Mouse (Mus musculus) macrophage (primary cell): ENCODE measurements around the gene Usp49. TPM values are rescaled to one million over a fixed set of nuclear protein-coding genes. Genes with fewer than 3 reads are reported as not detected.

Experiments used
- H3K27ac ChIP-seq: fragments of 350-480 bp; formaldehyde crosslinking; 2 replicates; pipeline ENCODE4 v1.9.0; 2021
- H3K36me3 ChIP-seq: fragments of 350-480 bp; formaldehyde crosslinking; 2 replicates; pipeline ENCODE4 v1.9.0; 2021; ENCODE audit errors: inconsistent target
- H3K4me3 ChIP-seq: fragments of 350-480 bp; formaldehyde crosslinking; 2 replicates; pipeline ENCODE4 v1.9.0; 2021; ENCODE audit errors: inconsistent target
- H3K79me2 ChIP-seq: fragments of 350-480 bp; formaldehyde crosslinking; 2 replicates; pipeline ENCODE4 v1.9.0; 2021; ENCODE audit errors: inconsistent target
- WGBS: methylation state at CpG from one replicate; pipeline ENCODE4 v1.1.7; 2026; ENCODE audit warnings: inconsistent platforms; ENCODE audit not compliant: missing documents; 5-methylcytosine and 5-hydroxymethylcytosine counted together
- polyA plus RNA-seq: library from polyadenylated mRNA; stranded (reverse); fragments of 250-400 nt; gene quantifications from 3 replicates; pipeline ENCODE4 v1.2.4, GENCODE M21; 2018; ENCODE audit warnings: inconsistent platforms

Usp49 gene
- polyA plus RNA-seq, 1 experiment from 2014 or later = 2.3 TPM

DNA sequence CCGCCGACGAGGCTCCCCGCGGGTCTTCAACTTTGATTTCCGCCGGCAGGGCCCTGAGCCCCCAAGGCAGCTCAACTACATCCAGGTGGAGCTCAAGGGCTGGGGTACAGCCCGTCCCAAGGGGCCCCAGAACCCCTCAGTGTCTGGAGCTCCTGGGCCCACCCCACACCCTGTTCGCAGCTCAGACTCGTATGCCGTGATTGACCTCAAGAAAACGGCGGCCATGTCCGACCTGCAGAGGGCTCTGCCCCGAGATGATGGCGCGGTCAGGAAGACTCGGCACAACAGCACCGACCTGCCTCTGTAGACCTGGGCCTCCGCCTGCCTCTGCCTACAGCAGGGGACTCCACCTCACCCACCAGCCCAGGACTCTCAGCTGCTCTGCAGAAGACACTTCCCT lies 73.1 kb downstream of the Usp49 start:
- H3K79me2 ChIP-seq = no peaks in the 10 kb centered on the region
- no peaks in the 10 kb centered on the region for H3K36me3 ChIP-seq
- no peak overlapping the region for H3K4me3 ChIP-seq
- WGBS = 80% methylated on average over 20 of the region's 20 CpGs
- no peak overlapping the region for H3K27ac ChIP-seq

DNA sequence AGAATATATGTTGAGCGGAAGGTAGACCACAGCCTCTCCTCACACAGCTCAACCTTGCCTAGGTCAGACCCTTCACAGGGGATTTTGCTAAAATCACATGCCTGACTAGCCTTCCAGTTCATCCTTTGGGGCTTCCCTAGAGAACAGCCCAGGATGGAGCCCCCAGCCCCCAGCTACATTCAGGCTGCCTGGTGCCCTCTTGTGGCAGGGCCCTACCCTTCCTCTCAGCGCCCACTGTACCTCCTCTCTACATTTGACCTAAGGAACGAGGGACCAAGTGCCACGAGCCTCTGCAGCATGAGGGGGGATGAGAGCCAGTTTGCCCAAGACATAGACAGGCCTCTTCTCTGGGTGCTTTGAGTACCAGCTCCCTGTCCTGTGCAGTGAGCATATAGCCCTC lies 74.2 kb downstream of the Usp49 start:
- H3K4me3 ChIP-seq = no peak overlapping the region
- H3K27ac ChIP-seq = no peak overlapping the region
- WGBS = 77% methylated on average over 4 of the region's 4 CpGs
- H3K79me2 ChIP-seq = no peaks in the 10 kb centered on the region
- H3K36me3 ChIP-seq = no peaks in the 10 kb centered on the region

DNA sequence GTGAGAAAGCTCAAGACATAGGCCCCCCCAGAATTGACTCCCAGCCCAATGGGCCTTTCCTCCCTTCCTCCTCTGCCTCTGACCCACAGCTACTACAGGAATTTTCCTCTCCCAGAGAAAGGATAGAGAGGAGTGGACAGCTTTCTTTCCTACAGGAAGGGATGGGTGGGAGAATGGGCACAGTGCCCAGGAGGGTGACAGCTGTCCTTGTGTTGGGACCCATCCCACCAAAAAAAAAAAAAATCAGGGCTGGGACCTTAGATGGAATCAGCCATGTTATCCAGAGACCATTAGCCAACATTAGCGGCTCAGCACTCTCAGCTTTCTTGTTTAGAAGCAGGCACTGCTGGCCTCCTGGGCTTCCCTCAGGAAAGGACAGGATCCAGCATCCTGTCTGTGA lies 75.7 kb downstream of the Usp49 start:
- no peak overlapping the region for H3K27ac ChIP-seq
- 100% methylated on average over 1 of the region's 1 CpGs for WGBS
- no peaks in the 10 kb centered on the region for H3K36me3 ChIP-seq
- H3K79me2 ChIP-seq = no peaks in the 10 kb centered on the region
- H3K4me3 ChIP-seq = no peak overlapping the region

DNA sequence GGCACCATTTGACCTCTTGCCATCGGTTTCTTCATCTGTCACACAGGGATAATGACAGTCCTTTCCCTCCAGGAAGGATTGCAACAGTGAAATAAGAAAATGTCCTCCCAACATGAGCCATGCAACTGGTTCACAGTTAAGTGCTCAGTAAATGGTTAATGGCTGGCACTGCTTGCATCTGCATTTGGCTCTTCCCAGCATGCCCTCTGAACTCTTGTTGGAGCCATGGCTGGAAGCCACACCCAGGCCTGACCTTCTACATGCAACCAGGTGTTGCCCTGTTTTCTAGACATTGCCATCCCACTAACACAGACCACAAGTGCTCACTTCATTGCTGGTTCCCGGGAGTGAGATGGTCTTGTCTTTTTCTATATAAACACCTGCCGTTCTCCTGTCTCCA lies 77.5 kb downstream of the Usp49 start:
- H3K27ac ChIP-seq = no peak overlapping the region
- no peaks in the 10 kb centered on the region for H3K79me2 ChIP-seq
- no peaks in the 10 kb centered on the region for H3K36me3 ChIP-seq
- H3K4me3 ChIP-seq = no peak overlapping the region
- WGBS = 94% methylated on average over 3 of the region's 3 CpGs

DNA sequence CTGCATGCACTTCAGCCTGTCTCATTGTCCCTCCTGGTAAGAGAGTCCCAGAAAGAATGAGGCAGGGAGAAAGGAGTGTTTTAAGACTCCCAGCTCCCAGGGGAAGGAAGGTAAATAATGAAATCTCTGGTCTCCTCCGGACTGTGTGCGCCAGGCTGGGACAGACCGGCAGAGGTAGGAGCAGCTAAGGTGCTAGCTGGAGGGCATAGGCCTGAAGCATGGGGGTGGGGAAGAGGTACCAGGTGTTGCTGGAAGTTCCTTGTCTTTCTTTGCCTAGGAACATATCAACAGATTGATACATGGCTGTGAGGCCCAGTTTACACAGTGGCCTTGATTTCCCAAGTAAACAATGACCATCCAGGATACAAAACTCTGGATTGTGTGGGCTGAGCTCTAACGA lies 78.5 kb downstream of the Usp49 start:
- Histone ChIP-seq H3K79me2 (no peaks in the 10 kb centered on the region), H3K36me3 (no peaks in the 10 kb centered on the region), H3K27ac (no peak overlapping the region), H3K4me3 (no peak overlapping the region)
- 93% methylated on average over 4 of the region's 4 CpGs for whole genome bisulfite sequencing

DNA sequence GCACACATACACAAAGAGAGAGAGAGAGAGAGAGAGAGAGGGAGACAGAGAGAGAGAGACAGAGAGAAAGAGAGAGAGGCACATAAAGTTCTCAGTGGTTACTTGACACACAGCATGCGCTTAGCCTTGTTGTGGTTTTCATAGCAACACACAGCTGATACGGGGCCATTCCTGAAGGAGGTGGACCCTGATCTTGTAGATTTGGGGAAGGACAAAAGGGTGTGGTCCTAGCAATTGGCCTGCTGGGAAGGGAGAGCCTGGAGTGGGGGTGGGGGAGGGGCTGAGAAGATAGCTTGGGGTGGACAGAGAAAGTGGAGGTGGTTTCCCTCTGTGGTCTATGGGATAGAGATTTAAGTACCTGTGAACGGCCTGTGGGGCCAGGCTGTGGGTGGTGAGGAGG lies 79.5 kb downstream of the Usp49 start:
- WGBS = 75% methylated on average over 3 of the region's 3 CpGs
- H3K36me3 ChIP-seq = no peaks in the 10 kb centered on the region

DNA sequence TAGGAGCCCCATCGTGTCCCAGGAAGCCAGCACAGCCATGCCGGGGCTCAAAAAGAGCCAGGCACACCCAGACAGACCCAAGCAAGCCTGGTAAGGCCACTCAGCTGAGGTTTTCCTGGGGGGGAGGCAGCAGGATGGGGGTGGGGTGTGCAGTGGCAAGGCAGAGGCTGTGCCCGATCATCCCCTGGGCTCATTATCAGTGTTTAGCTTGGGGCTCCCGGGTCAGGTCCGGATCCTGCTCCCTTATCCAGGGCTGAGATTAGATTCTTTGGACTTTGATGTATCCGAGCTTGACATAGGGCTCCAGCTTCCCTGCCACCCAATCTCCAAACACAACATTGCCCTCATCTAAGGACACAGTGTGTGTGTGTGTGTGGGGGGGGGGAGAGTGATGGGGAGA lies 81.4 kb downstream of the Usp49 start:
- no peak overlapping the region for H3K27ac ChIP-seq
- 77% methylated on average over 6 of the region's 6 CpGs for WGBS
- H3K4me3 ChIP-seq = no peak overlapping the region
- no peaks in the 10 kb centered on the region for H3K79me2 ChIP-seq
- no peaks in the 10 kb centered on the region for H3K36me3 ChIP-seq

More for the DNA sequence above, 79.5 kb downstream of the Usp49 start:
- no peak overlapping the region for H3K27ac ChIP-seq
- H3K79me2 ChIP-seq = no peaks in the 10 kb centered on the region
- no peak overlapping the region for H3K4me3 ChIP-seq

DNA sequence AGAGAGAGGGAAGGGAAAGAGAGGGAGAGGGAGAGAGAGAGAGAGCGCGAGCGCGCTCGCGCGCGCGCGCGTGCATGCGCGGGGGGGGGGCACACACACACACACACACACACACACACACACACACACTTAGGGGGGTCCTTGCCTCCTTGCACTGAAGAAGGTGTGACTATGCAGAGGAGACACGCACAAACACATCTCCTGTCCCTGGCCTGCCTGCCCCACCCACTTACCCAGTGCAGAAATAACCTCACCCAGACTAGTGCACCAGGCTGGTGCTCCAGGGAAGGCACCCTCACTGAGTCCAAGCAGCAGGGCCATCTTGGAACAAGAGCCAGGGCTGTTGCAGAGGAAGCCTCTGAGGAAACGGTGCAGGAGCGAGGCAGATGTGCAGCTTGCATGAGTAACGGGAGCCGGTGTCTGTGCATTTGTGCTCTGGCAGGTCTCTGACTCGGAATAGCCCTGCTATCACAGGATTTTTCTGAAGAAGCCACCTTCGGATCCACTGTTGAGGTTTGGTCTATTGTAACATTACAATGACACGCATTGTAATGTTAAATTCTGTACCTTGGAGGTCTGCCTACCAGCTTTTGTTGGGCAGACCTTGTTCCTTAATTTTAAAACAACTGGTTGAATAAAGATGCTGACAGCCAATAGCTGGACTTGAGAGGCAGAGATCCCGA lies 82.5 kb downstream of the Usp49 start:
- Histone ChIP-seq H3K36me3 (no peaks in the 10 kb centered on the region), H3K79me2 (no peaks in the 10 kb centered on the region), H3K4me3 (no peak overlapping the region), H3K27ac (no peak overlapping the region)
- WGBS = 91% methylated on average over 9 of the region's 22 CpGs

DNA sequence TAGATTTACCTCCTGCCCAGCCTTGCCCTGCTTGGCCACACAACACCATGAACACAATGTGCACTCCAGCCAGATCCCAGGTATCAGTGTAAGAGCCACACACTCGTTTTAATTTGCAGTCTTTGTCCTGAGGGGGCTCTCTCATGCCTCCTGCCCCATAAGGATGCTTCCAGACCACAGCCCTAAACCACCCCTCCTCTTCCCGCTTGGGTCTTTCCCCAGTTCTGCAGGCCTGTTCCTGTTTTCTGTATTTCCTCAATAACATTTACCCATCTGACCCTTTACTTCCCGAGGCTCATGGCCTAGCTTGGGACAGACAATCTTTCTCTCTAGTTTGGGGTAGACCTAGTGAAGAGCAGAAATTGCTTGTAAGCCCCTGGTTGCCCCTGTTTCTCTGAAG lies 84.5 kb downstream of the Usp49 start:
- Histone ChIP-seq H3K4me3 (no peak overlapping the region), H3K27ac (no peak overlapping the region), H3K36me3 (no peaks in the 10 kb centered on the region), H3K79me2 (no peaks in the 10 kb centered on the region)
- WGBS = 4% methylated on average over 3 of the region's 3 CpGs

DNA sequence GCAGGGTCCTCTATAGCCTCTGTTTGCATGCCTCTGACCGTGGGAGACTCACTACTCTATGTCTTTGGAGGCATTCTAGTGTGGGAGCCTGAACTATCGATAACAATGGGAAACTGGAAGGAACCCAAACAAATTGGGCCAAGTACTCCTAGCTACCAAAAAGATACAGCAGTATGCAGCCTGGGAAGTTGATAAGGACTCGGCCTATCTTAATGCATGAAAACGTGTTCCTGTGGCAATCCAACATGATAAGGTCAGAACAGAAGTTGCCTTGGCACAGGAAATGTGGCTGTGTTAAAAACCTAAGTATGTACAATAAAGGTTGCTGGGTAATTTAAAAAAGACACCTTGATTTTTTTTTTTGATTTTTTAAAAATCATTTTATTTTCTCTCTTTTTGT lies 90.7 kb downstream of the Usp49 start:
- H3K27ac ChIP-seq = no peak overlapping the region
- 90% methylated on average over 4 of the region's 4 CpGs for WGBS
- H3K79me2 ChIP-seq = no peaks in the 10 kb centered on the region
- H3K4me3 ChIP-seq = no peak overlapping the region
- no peaks in the 10 kb centered on the region for H3K36me3 ChIP-seq

DNA sequence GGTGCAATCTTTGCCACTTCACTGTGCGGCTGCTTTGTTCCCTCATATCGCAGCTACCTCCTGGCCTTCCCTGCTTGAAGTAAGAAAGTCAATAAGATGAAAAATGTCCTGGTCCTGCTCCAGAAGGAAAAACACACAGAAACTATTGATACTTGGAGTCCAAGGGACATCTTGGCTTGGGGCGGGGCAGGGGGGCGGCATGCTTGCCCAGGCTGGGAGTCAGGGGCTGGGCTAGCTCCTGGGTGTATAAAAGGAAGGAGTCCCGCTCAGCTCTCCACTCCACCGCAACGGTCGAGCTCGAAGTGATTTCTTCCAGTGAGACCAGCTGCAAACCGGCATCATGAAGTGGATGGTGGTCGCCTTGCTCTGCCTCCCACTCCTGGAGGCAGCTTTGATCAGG lies 96.1 kb downstream of the Usp49 start, which contains the start of gene Pgc:
Gene Pgc (plus strand): TSS at position 277 of the 400 bp plus-strand sequence.
- Histone ChIP-seq H3K27ac (no peak within 1 kb of the TSS), H3K79me2 (no peaks in the 10 kb centered on the region), H3K4me3 (no peak within 1 kb of the TSS), H3K36me3 (no peaks in the 10 kb centered on the region)
- 88% methylated on average over 11 of the region's 11 CpGs for WGBS

DNA sequence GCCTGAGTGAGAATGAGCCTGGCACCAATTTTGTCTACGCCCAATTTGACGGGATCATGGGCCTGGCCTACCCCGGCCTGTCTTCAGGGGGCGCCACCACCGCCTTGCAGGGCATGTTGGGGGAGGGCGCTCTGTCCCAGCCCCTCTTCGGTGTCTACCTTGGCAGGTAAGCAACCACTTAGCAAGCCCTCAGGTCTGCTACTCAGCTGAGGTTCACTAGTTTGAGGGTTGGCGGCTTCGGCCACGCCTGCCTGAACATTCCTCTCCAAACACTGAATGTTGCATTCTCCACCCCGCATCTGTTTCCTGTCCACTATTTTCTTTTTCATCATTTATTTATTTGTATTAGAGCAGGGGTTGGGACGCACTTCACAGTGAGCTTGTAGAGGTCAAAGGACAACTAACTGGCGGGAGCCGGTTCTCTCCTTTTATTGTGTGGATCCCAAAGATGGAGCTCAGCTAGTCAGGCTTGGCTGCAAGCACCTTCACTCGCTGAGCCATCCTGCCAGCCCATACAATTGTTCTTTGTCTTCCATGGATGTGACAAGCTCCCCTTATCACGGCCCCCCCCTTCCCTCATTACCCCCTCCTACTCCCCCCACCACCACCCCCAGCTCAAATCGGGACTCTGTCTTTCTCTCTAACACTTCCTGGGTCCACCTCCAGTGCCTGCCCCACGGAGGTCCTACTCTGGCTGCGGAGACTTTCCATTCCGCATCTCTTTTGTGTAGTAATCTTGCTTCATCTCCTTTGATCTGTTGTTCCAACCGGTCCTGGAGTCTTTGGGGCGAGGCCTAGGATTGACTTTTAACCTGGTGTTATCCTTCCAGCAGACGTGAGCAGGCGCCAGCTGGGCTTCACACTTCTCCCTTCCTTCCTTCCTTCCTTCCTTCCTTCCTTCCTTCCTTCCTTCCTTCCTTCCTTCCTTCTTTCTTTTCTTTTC lies 100.4 kb downstream of the Usp49 start:
- Histone ChIP-seq H3K27ac (no peak overlapping the region), H3K79me2 (no peaks in the 10 kb centered on the region), H3K4me3 (no peak overlapping the region), H3K36me3 (no peaks in the 10 kb centered on the region)
- 92% methylated on average over 21 of the region's 24 CpGs for WGBS

DNA sequence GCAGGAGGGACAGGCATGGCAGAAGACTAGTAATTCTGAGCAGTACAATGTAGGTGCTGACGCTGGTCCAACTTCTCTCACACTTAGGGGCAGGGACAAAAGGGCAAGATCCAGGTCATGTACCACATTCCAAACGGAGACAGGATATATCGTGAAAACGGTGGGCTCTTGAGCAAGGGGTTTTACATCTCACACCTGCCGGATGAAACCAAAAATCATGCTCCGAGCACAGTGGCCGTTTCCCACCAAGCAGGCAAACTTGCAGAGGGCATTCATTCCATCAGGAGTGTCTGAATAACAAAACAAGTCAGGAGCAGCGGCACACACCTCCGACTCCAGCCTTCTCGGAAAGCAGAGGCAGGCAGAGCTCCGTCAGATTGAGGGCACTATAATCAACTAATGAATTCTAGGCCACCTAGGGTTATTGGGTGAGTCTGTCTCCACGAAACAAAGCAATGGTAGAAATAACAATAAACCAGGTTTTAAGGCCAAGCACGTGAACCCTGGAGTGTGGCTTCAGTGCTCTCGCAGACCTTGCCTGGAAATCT lies 105.1 kb downstream of the Usp49 start:
- H3K79me2 ChIP-seq = peaks cover 23% of the 10 kb centered on the region
- no peak overlapping the region for H3K27ac ChIP-seq
- WGBS = 93% methylated on average over 14 of the region's 14 CpGs
- H3K4me3 ChIP-seq = no peak overlapping the region
- H3K36me3 ChIP-seq = no peaks in the 10 kb centered on the region
